Mouse (Mus musculus) intestine, postnatal 0 days (tissue): ENCODE measurements around the gene Pid1. TPM values are rescaled to one million over a fixed set of nuclear protein-coding genes. Genes with fewer than 3 reads are reported as not detected.

Experiments used
- ATAC-seq: fragments of 200-750 bp; cut with Nextera tagmentation; 2 replicates; pipeline ENCODE4 v1.8.0; 2017; ENCODE audit warnings: mild to moderate bottlenecking, moderate TSS enrichment, moderate library complexity
- H3K27ac ChIP-seq: fragments of 300-500 bp; sonication (generic); 2 replicates; pipeline ENCODE4 v1.5.1; 2014; ENCODE audit warnings: mild to moderate bottlenecking, low read depth, low read length, moderate library complexity
- H3K27me3 ChIP-seq: fragments of 300-500 bp; sonication (generic); replicated peaks from 2 replicates; pipeline ENCODE4 v1.6.1; 2014; ENCODE audit warnings: low read length, mixed read lengths; ENCODE audit not compliant: control insufficient read depth, insufficient read depth
- H3K36me3 ChIP-seq: fragments of 300-500 bp; sonication (generic); 2 replicates; pipeline ENCODE4 v1.6.1; 2014; ENCODE audit warnings: mild to moderate bottlenecking, moderate library complexity; ENCODE audit not compliant: control insufficient read depth, insufficient read depth
- H3K4me1 ChIP-seq: fragments of 300-500 bp; sonication (generic); replicated peaks from 2 replicates; pipeline ENCODE4 v1.6.1; 2014; ENCODE audit warnings: antibody characterized with exemption, low read length, mixed read lengths; ENCODE audit not compliant: control insufficient read depth, insufficient read depth
- H3K4me2 ChIP-seq: fragments of 300-500 bp; sonication (generic); replicated peaks from 2 replicates; pipeline ENCODE4 v1.6.1; 2014; ENCODE audit warnings: low read depth, mild to moderate bottlenecking, moderate library complexity
- H3K4me3 ChIP-seq: fragments of 300-500 bp; sonication (generic); 2 replicates; pipeline ENCODE4 v1.5.1; 2014; ENCODE audit warnings: low read depth, low read length
- H3K9ac ChIP-seq: fragments of 300-500 bp; sonication (generic); 2 replicates; pipeline ENCODE4 v1.6.1; 2014; ENCODE audit warnings: mild to moderate bottlenecking, low read depth, low read length
- H3K9me3 ChIP-seq: fragments of 300-500 bp; sonication (generic); 2 replicates; pipeline ENCODE4 v1.6.1; 2016; ENCODE audit warnings: mixed run types; ENCODE audit not compliant: control insufficient read depth
- CTCF ChIP-seq: sonication (generic); IDR thresholded peaks from 2 replicates; pipeline ENCODE4 v1.5.1; 2016; ENCODE audit warnings: low read depth, mild to moderate bottlenecking, control low read depth, antibody characterized with exemption, moderate library complexity
- WGBS: fragments of 180-500 bp; shearing (Covaris S2); extraction: QIAGEN DNeasy Blood & Tissue Kit; methylation state at CpG from one replicate; pipeline ENCODE4 v1.1.7; 2014; 5-methylcytosine and 5-hydroxymethylcytosine counted together
- polyA plus RNA-seq: library from polyadenylated mRNA; unstranded; fragments of >200 nt; fragmentation: Nextera tagmentation; extraction: Ambion mirVana; gene quantifications from 2 replicates; pipeline ENCODE4 v1.2.1, GENCODE M21; 2015

Gene Pid1
- polyA plus RNA-seq, 1 experiment from 2014 or later = 35.1 TPM

DNA sequence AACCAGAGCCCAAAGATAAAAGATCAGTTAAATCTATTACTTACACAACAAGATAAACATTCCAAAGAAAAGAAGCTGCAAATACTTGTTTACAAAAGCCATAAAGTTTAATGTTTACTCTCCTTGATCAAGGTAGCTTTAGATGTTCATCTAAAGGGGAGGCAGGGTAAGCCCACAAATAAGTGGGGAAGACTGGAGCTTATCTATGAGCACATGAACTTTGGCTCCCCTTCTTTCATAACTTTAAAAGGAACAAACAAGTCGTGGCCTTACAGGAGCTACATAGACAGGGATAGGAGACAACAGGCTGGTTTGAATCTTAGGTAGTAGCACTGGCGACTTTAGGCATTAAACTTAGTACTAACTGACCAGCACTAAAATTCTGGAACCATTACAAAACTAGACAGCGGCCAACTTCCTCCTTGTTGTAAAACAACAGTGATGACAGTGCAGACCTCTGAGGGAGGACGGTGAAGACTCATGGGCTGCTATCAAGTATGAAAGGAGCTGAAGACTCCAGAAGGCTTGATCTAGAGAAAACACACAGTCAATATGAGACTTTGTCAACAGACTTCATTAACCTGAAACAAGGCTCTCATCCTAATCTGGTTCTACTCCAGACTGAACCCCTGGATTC lies 122.7 kb downstream of the Pid1 start:
- no peak overlapping the region for H3K27ac ChIP-seq
- 43% methylated on average over 4 of the region's 4 CpGs for WGBS

GRCm38 (mm10) chr1:84240203-84240602 lies 123.8 kb downstream of the Pid1 start:
- Histone ChIP-seq H3K4me2 (no peak overlapping the region), H3K9me3 (no peaks in the 10 kb centered on the region), H3K27me3 (no peaks in the 10 kb centered on the region), H3K4me1 (no peaks in the 10 kb centered on the region), H3K27ac (no peak overlapping the region), H3K4me3 (no peak overlapping the region), H3K36me3 (no peaks in the 10 kb centered on the region), H3K9ac (no peak overlapping the region)
- 89% methylated on average over 2 of the region's 2 CpGs for WGBS
- no peak for ATAC-seq
- no peak for TF ChIP-seq CTCF

More for the DNA sequence above, 122.7 kb downstream of the Pid1 start:
- no peak for TF ChIP-seq CTCF
- no peak for ATAC-seq
- no peaks in the 10 kb centered on the region for H3K9me3 ChIP-seq
- H3K4me3 ChIP-seq = no peak overlapping the region
- H3K36me3 ChIP-seq = no peaks in the 10 kb centered on the region
- no peak overlapping the region for H3K4me2 ChIP-seq
- H3K9ac ChIP-seq = no peak overlapping the region
- H3K27me3 ChIP-seq = no peaks in the 10 kb centered on the region
- H3K4me1 ChIP-seq = no peaks in the 10 kb centered on the region

DNA sequence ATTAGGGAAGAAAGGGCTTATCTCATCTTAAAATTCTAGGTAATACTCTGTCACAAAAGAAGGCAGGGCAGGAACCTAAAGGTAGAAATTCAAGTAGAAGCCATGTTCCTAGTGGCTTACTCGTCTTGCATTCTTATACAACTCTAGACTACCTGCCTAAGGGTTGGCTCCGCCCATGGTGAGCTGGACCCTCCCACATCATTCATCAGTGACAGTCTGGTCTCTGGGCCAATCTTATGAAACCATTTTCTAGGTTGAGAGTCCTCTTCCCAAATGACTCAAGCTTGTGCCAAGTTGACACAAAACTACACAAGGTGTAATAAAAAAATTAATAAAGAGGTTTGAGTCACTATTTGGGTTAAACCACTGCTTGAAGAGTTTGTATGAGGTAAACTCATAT lies 133.5 kb downstream of the Pid1 start:
- WGBS = 79% methylated on average over 2 of the region's 2 CpGs
- ATAC-seq = no peak

GRCm38 (mm10) chr1:84225626-84226025 lies 138.4 kb downstream of the Pid1 start:
- H3K27ac ChIP-seq = no peak overlapping the region
- no peak for ATAC-seq
- H3K4me2 ChIP-seq = no peak overlapping the region
- H3K4me3 ChIP-seq = no peak overlapping the region
- H3K9me3 ChIP-seq = no peaks in the 10 kb centered on the region
- no peak for TF ChIP-seq CTCF
- H3K27me3 ChIP-seq = no peaks in the 10 kb centered on the region
- 91% methylated on average over 7 of the region's 7 CpGs for WGBS
- H3K9ac ChIP-seq = no peak overlapping the region
- H3K36me3 ChIP-seq = no peaks in the 10 kb centered on the region
- H3K4me1 ChIP-seq = no peaks in the 10 kb centered on the region

More for the DNA sequence above, 133.5 kb downstream of the Pid1 start:
- no peak for TF ChIP-seq CTCF
- Histone ChIP-seq H3K4me1 (no peaks in the 10 kb centered on the region), H3K4me3 (no peak overlapping the region), H3K9me3 (no peaks in the 10 kb centered on the region), H3K9ac (no peak overlapping the region), H3K36me3 (no peaks in the 10 kb centered on the region), H3K27me3 (no peaks in the 10 kb centered on the region), H3K27ac (no peak overlapping the region), H3K4me2 (no peak overlapping the region)

DNA sequence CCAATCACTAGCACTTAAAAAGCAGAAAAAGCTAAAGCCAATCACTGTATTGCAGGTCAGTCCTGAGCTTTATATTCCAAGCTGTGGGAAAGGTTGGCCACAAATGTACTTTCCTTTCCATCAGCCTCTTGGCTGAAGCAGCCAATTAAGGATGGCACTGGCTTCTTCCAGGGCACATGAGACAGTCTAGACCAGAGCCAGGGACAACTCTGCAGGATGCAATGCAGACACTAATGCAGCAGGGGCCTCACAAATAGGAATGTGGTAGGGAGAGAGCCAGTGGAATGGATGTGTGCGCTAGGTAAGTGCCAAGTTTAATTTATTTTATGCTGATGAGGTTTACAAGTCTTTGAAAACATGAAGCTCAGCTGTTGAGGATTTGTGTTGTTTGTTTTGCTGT lies 141.9 kb downstream of the Pid1 start:
- H3K27ac ChIP-seq = no peak overlapping the region
- WGBS = 84% methylated on average over 1 of the region's 1 CpGs
- no peaks in the 10 kb centered on the region for H3K36me3 ChIP-seq
- H3K4me3 ChIP-seq = no peak overlapping the region
- H3K9me3 ChIP-seq = no peaks in the 10 kb centered on the region
- H3K27me3 ChIP-seq = no peaks in the 10 kb centered on the region
- no peak for ATAC-seq
- TF ChIP-seq CTCF = no peak
- no peak overlapping the region for H3K9ac ChIP-seq
- H3K4me1 ChIP-seq = no peaks in the 10 kb centered on the region
- H3K4me2 ChIP-seq = no peak overlapping the region

- Histone ChIP-seq H3K36me3 (no peaks in the 10 kb centered on the region), H3K27me3 (no peaks in the 10 kb centered on the region), H3K4me2 (no peak overlapping the region), H3K27ac (no peak overlapping the region), H3K9ac (no peak overlapping the region), H3K4me1 (no peaks in the 10 kb centered on the region), H3K4me3 (no peak overlapping the region), H3K9me3 (no peaks in the 10 kb centered on the region)
- no peak for ATAC-seq
- no peak for TF ChIP-seq CTCF
- 42% methylated on average over 7 of the region's 7 CpGs for WGBS
Observed at GRCm38 (mm10) chr1:84218605-84219004, 145.4 kb downstream of the Pid1 start.

DNA sequence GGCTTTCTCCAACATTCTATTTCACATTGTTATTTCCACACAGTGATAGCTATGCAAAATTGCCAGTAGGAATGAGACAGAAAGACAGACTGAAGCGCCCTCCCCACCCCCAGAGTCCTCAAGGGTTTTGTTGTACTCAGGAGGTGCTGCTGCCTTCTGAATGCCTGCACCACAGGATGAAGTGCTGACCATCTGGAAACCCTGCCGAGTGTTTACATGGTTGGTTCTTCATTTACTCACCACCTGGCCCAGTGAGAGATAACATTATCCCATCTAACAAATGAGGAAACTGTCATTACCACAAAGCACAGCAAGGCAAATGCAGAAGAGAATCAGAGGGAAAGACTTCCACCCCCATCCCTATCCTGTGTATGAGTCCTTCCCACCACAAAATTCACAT lies 146.2 kb downstream of the Pid1 start:
- no peak for ATAC-seq
- H3K9ac ChIP-seq = no peak overlapping the region
- no peak for TF ChIP-seq CTCF
- 33% methylated on average over 2 of the region's 2 CpGs for WGBS
- no peaks in the 10 kb centered on the region for H3K9me3 ChIP-seq
- H3K4me2 ChIP-seq = no peak overlapping the region
- no peaks in the 10 kb centered on the region for H3K36me3 ChIP-seq
- H3K27ac ChIP-seq = no peak overlapping the region
- no peaks in the 10 kb centered on the region for H3K27me3 ChIP-seq
- H3K4me1 ChIP-seq = no peaks in the 10 kb centered on the region
- no peak overlapping the region for H3K4me3 ChIP-seq
